ENCODE assay signal across 9 mouse cellular contexts in genomic region chr4:43925779-43926178, GRCm38 (mm10). TPM values are rescaled to one million over a fixed set of nuclear protein-coding genes. Genes with fewer than 3 reads are reported as not detected.
DNase-seq lines count a peak whose midpoint lies in the region; ATAC-seq and TF ChIP-seq lines count a peak whose summit lies in the region.
"Had no signal": no experiment of that assay in that cellular context is flagged by ENCODE, and none has a peak within 500 bp of the region (broad histone marks: within the 10 kb centered on the region; RNA-seq: fewer than 3 reads in every experiment).

No protein-coding gene starts in this region.

- no peaks in the 10 kb centered on the region for H3K4me1 ChIP-seq in ES-Bruce4 (ENCODE audit: control insufficient read depth, insufficient read depth, low read length)
- H3K4me1 ChIP-seq in forebrain, embryonic 10.5 days: 0 out of 2 replicates have a peak, but pooled peaks cover 3% of the 10 kb centered on the region
- H3K4me1 ChIP-seq in heart, embryonic 15.5 days (replicated peaks): no peaks in the 10 kb centered on the region
- no peaks in the 10 kb centered on the region for H3K4me1 ChIP-seq in liver, embryonic 14.5 days (replicated peaks; ENCODE audit: control insufficient read depth in 2 of 2, insufficient read depth in 2 of 2, low read length in 1 of 2)

- H3K27me3 ChIP-seq in ES-Bruce4 (ENCODE audit: control insufficient read depth, insufficient read depth, low read length, poor library complexity, severe bottlenecking): no peaks in the 10 kb centered on the region
- H3K27me3 ChIP-seq in forebrain, embryonic 10.5 days (ENCODE audit: poor library complexity, severe bottlenecking): no peaks in the 10 kb centered on the region
- H3K27me3 ChIP-seq in heart, embryonic 15.5 days: no peaks in the 10 kb centered on the region
- no peaks in the 10 kb centered on the region for H3K27me3 ChIP-seq in liver, embryonic 14.5 days (ENCODE audit: control insufficient read depth, insufficient read depth, low read length)

- H3K27ac ChIP-seq in ES-Bruce4 (ENCODE audit: insufficient read depth, low read length): no peak overlapping the region
- H3K27ac ChIP-seq in forebrain, embryonic 10.5 days: no peak overlapping the region
- H3K27ac ChIP-seq in heart, embryonic 15.5 days: no peak overlapping the region
- no peak overlapping the region for H3K27ac ChIP-seq in liver, embryonic 14.5 days

- no peak for TF ChIP-seq EP300 in ES-Bruce4 (IDR thresholded peaks at IDR 0.05; ENCODE audit: insufficient read depth, low read depth, low read length)
- TF ChIP-seq EP300 in liver, embryonic 14.5 days (IDR thresholded peaks at IDR 0.05; ENCODE audit: low read depth): no peak

- ATAC-seq in heart, embryonic 15.5 days (replicated peaks; ENCODE audit: insufficient number of reproducible peaks, insufficient read depth, low FRiP score, low read depth): no peak; the same call in 1 of the 2 replicates
- peak; percentile 45; the same call in 1 of the 2 replicates for ATAC-seq in liver, embryonic 14.5 days (ENCODE audit: insufficient read depth)

- TF ChIP-seq CTCF in ES-Bruce4 (IDR thresholded peaks at IDR 0.05; ENCODE audit: low read depth, low read length): peak; percentile 88
- peak; percentile 97 for TF ChIP-seq CTCF in liver, embryonic 14.5 days (IDR thresholded peaks at IDR 0.05; ENCODE audit: low read depth)

- H3K9me3 ChIP-seq in ES-Bruce4 (replicated peaks; ENCODE audit: control insufficient read depth, insufficient read depth, low read length, poor library complexity, severe bottlenecking): no peaks in the 10 kb centered on the region
- peaks cover 6% of the 10 kb centered on the region; the same call in 1 of the 2 replicates for H3K9me3 ChIP-seq in forebrain, embryonic 10.5 days
- H3K9me3 ChIP-seq in heart, embryonic 15.5 days (replicated peaks): no peaks in the 10 kb centered on the region
- no peaks in the 10 kb centered on the region for H3K9me3 ChIP-seq in liver, embryonic 14.5 days (ENCODE audit: control insufficient read depth, low read length)
- H3K9me3 ChIP-seq: megakaryocyte, embryonic 14.5 days had no signal

- H3K4me3 ChIP-seq in ES-Bruce4 (ENCODE audit: low read depth, low read length): no peak overlapping the region
- no peak overlapping the region for H3K4me3 ChIP-seq in forebrain, embryonic 10.5 days
- H3K4me3 ChIP-seq in heart, embryonic 15.5 days: no peak overlapping the region
- no peak overlapping the region for H3K4me3 ChIP-seq in liver, embryonic 14.5 days (ENCODE audit: insufficient read depth in 1 of 2, low read depth in 2 of 2, low read length in 2 of 2)
- H3K4me3 ChIP-seq: megakaryocyte, embryonic 14.5 days had no signal

- DNase-seq in c-Kit-negative CD71-positive TER-119-positive erythroid progenitor cells, embryonic 14.5 days (ENCODE audit: low read depth, low spot score): peak; percentile 65
- peak; percentile 87 for DNase-seq in forebrain, embryonic 10.5 days (ENCODE audit: extremely low spot score, low spot score)
- DNase-seq in kidney, postnatal 36 days: peak; percentile 85 to 95
- DNase-seq in liver, embryonic 14.5 days (ENCODE audit: low read depth in 3 of 3, low spot score in 3 of 3): peak; percentile 58 to 64 (median 60)
- DNase-seq in ovary, adult 18-20 months (ENCODE audit: low spot score): peak; percentile 44
- DNase-seq in thymus, adult 18-20 months: peak; percentile 34 to 44

- H3K36me3 ChIP-seq in ES-Bruce4 (ENCODE audit: control insufficient read depth, insufficient read depth, low read length, poor library complexity, severe bottlenecking): no peaks in the 10 kb centered on the region
- H3K36me3 ChIP-seq in forebrain, embryonic 10.5 days (replicated peaks): peaks cover 73% of the 10 kb centered on the region
- H3K36me3 ChIP-seq in heart, embryonic 15.5 days: peaks cover 27% of the 10 kb centered on the region
- no peaks in the 10 kb centered on the region for H3K36me3 ChIP-seq in liver, embryonic 14.5 days (replicated peaks; ENCODE audit: control insufficient read depth, insufficient read depth, low read depth)

- no peak overlapping the region for H3K9ac ChIP-seq in ES-Bruce4 (ENCODE audit: low read depth, poor library complexity, severe bottlenecking)
- peak overlapping the region; percentile 29; the same call in 1 of the 2 replicates for H3K9ac ChIP-seq in heart, embryonic 15.5 days
- H3K9ac ChIP-seq in liver, embryonic 14.5 days (replicated peaks): no peak overlapping the region

- WGBS in forebrain, embryonic 10.5 days: 10% methylated on average over 3 of the region's 3 CpGs
- WGBS in heart, embryonic 15.5 days: 9% methylated on average over 3 of the region's 3 CpGs
- 4% methylated on average over 3 of the region's 3 CpGs for WGBS in liver, embryonic 14.5 days (ENCODE audit: insufficient replicate concordance)

- no peak for TF ChIP-seq POLR2A in ES-Bruce4 (IDR thresholded peaks at IDR 0.05; ENCODE audit: insufficient read depth, low read length)

- no peak overlapping the region for H3K4me2 ChIP-seq in heart, embryonic 15.5 days
- no peak overlapping the region for H3K4me2 ChIP-seq in liver, embryonic 14.5 days (ENCODE audit: low read depth)

RNA-seq across cellular contexts. Expression of gene Glipr2, which starts 31.4 kb away (rescaled TPM):
- polyA plus RNA-seq in ES-Bruce4 (2011; ENCODE audit: insufficient read depth, insufficient read length, low read depth, missing spikeins): 155 and 156 TPM in 2 replicates
- 52.7 and 52.8 TPM in 2 replicates for polyA plus RNA-seq in forebrain, embryonic 10.5 days (2016; fragmentation: Nextera tagmentation; extraction: Ambion mirVana)
- polyA plus RNA-seq in heart, embryonic 15.5 days (2015; fragmentation: Nextera tagmentation; extraction: Ambion mirVana): 44.3 and 53.2 TPM in 2 replicates
- 17.1 and 19.2 TPM in 2 replicates for polyA plus RNA-seq in liver, embryonic 14.5 days (2012; rRNA removed)
- 46.6 and 48.8 TPM in 2 replicates for polyA plus RNA-seq in liver, embryonic 14.5 days (2014; fragmentation: Nextera tagmentation; extraction: Ambion mirVana)

RNA-seq across cellular contexts. Expression of gene Reck, which starts 50.4 kb away (rescaled TPM):
- polyA plus RNA-seq in ES-Bruce4 (2011; ENCODE audit: insufficient read depth, insufficient read length, low read depth, missing spikeins): 5.7 and 6.3 TPM in 2 replicates
- 9.4 and 11.2 TPM in 2 replicates for polyA plus RNA-seq in forebrain, embryonic 10.5 days (2016; fragmentation: Nextera tagmentation; extraction: Ambion mirVana)
- polyA plus RNA-seq in heart, embryonic 15.5 days (2015; fragmentation: Nextera tagmentation; extraction: Ambion mirVana): 8.1 and 12.3 TPM in 2 replicates
- polyA plus RNA-seq in liver, embryonic 14.5 days (2012; rRNA removed): 1.2 and 1.7 TPM in 2 replicates
- 1.6 and 2.0 TPM in 2 replicates for polyA plus RNA-seq in liver, embryonic 14.5 days (2014; fragmentation: Nextera tagmentation; extraction: Ambion mirVana)

RNA-seq across cellular contexts. Expression of gene Ccin, which starts 57.5 kb away (rescaled TPM):
- polyA plus RNA-seq in ES-Bruce4 (2011; ENCODE audit: insufficient read depth, insufficient read length, low read depth, missing spikeins): not detected in 2 replicates
- polyA plus RNA-seq in forebrain, embryonic 10.5 days (2016; fragmentation: Nextera tagmentation; extraction: Ambion mirVana): not detected in 2 replicates
- not detected in 2 replicates for polyA plus RNA-seq in heart, embryonic 15.5 days (2015; fragmentation: Nextera tagmentation; extraction: Ambion mirVana)
- polyA plus RNA-seq in liver, embryonic 14.5 days (2012; rRNA removed): 0.02 TPM in 1 of 2 replicates, not detected in the other
- polyA plus RNA-seq in liver, embryonic 14.5 days (2014; fragmentation: Nextera tagmentation; extraction: Ambion mirVana): not detected in 2 replicates

Comparison
In these comparisons a context has a peak if more than half of its experiments do, and no peak if none do; other contexts are left out.
1. DNase-seq: peak in every context shown above with its lines; median percentile 90 in kidney, postnatal 36 days; 87 in forebrain, embryonic 10.5 days; 65 in c-Kit-negative CD71-positive TER-119-positive erythroid progenitor cells, embryonic 14.5 days; 60 in liver, embryonic 14.5 days; 44 in ovary, adult 18-20 months; 39 in thymus, adult 18-20 months.